Mouse (Mus musculus) liver, embryonic 13.5 days (tissue): ENCODE measurements around the gene Mrgpra4. TPM values are rescaled to one million over a fixed set of nuclear protein-coding genes. Genes with fewer than 3 reads are reported as not detected.

Source experiments
- ATAC-seq: fragments of 200-750 bp; cut with Nextera tagmentation; 2 replicates; pipeline ENCODE4 v1.8.0; 2017; ENCODE audit warnings: low read depth, mild to moderate bottlenecking, moderate number of reproducible peaks, moderate library complexity
- DNase-seq: peaks from one replicate; pipeline ENCODE4 v3.0.0; 2022
- H3K27ac ChIP-seq: fragments of 300-500 bp; sonication (generic); 2 replicates; pipeline ENCODE4 v1.5.1; 2015; ENCODE audit warnings: moderate library complexity, mild to moderate bottlenecking, inconsistent platforms
- H3K27me3 ChIP-seq: fragments of 300-500 bp; sonication (generic); 2 replicates; pipeline ENCODE4 v1.6.1; 2015; ENCODE audit warnings: mild to moderate bottlenecking, inconsistent platforms
- H3K36me3 ChIP-seq: fragments of 300-500 bp; sonication (generic); 2 replicates; pipeline ENCODE4 v1.6.1; 2015; ENCODE audit warnings: mild to moderate bottlenecking, inconsistent platforms
- H3K4me1 ChIP-seq: fragments of 300-500 bp; sonication (generic); replicated peaks from 2 replicates; pipeline ENCODE4 v1.6.1; 2015; ENCODE audit warnings: inconsistent platforms
- H3K4me2 ChIP-seq: fragments of 300-500 bp; sonication (generic); 2 replicates; pipeline ENCODE4 v1.6.1; 2015; ENCODE audit warnings: inconsistent platforms, mild to moderate bottlenecking, moderate library complexity
- H3K4me3 ChIP-seq: fragments of 300-500 bp; sonication (generic); replicated peaks from 2 replicates; pipeline ENCODE4 v1.5.1; 2015; ENCODE audit warnings: mild to moderate bottlenecking, inconsistent platforms
- H3K9ac ChIP-seq: fragments of 300-500 bp; sonication (generic); 2 replicates; pipeline ENCODE4 v1.6.1; 2015; ENCODE audit warnings: mild to moderate bottlenecking, inconsistent platforms
- H3K9me3 ChIP-seq: fragments of 300-500 bp; sonication (generic); replicated peaks from 2 replicates; pipeline ENCODE4 v1.6.1; 2016; ENCODE audit warnings: inconsistent platforms
- WGBS: fragments of 180-500 bp; shearing (Covaris S2); methylation state at CpG from one replicate; pipeline ENCODE4 v1.1.7; 2015; ENCODE audit not compliant: insufficient replicate concordance; 5-methylcytosine and 5-hydroxymethylcytosine counted together
- polyA plus RNA-seq: library from polyadenylated mRNA; unstranded; fragments of >200 nt; fragmentation: Nextera tagmentation; extraction: Ambion mirVana; gene quantifications from 2 replicates; pipeline ENCODE4 v1.2.1, GENCODE M21; 2015

Gene Mrgpra4
- polyA plus RNA-seq, result not detected in 2 replicates

GRCm38 (mm10) chr7:47981995-47982394, at the start of gene Mrgpra4:
Gene Mrgpra4 (minus strand): TSS chr7:47982095.
- Histone ChIP-seq H3K9ac (no peak within 1 kb of the TSS), H3K27me3 (no peaks in the 10 kb centered on the region), H3K4me1 (no peaks in the 10 kb centered on the region), H3K36me3 (no peaks in the 10 kb centered on the region), H3K9me3 (no peaks in the 10 kb centered on the region), H3K4me2 (no peak within 1 kb of the TSS), H3K27ac (no peak within 1 kb of the TSS), H3K4me3 (no peak within 1 kb of the TSS)
- ATAC-seq (no peak), DNase-seq (no peak)
- WGBS, result 47% methylated on average over 1 of the region's 1 CpGs

GRCm38 (mm10) chr7:48027497-48027896, 45.6 kb upstream of the Mrgpra4 start, which contains the start of gene Mrgprx1:
Gene Mrgprx1 (minus strand): TSS chr7:48027597.
- H3K4me1 ChIP-seq, result no peaks in the 10 kb centered on the region
- ATAC-seq (no peak), DNase-seq (no peak)
- H3K36me3 ChIP-seq, result no peaks in the 10 kb centered on the region
- H3K9ac ChIP-seq, result no peak within 1 kb of the TSS
- no peak within 1 kb of the TSS for H3K4me2 ChIP-seq
- 59% methylated on average over 3 of the region's 3 CpGs for WGBS
- no peaks in the 10 kb centered on the region for H3K27me3 ChIP-seq
- H3K27ac ChIP-seq, result no peak within 1 kb of the TSS
- H3K4me3 ChIP-seq, result no peak within 1 kb of the TSS
- no peaks in the 10 kb centered on the region for H3K9me3 ChIP-seq

GRCm38 (mm10) chr7:48017874-48018273, 36.0 kb upstream of the Mrgpra4 start:
- no peak overlapping the region for H3K9ac ChIP-seq
- no peaks in the 10 kb centered on the region for H3K27me3 ChIP-seq
- no peak overlapping the region for H3K27ac ChIP-seq
- no peaks in the 10 kb centered on the region for H3K9me3 ChIP-seq
- ATAC-seq, result no peak
- H3K36me3 ChIP-seq, result no peaks in the 10 kb centered on the region
- DNase-seq, result no peak
- no peaks in the 10 kb centered on the region for H3K4me1 ChIP-seq
- H3K4me2 ChIP-seq, result no peak overlapping the region
- no peak overlapping the region for H3K4me3 ChIP-seq
- 26% methylated on average over 2 of the region's 2 CpGs for WGBS

- Histone ChIP-seq H3K36me3 (no peaks in the 10 kb centered on the region), H3K9me3 (no peaks in the 10 kb centered on the region), H3K27ac (no peak overlapping the region), H3K27me3 (no peaks in the 10 kb centered on the region), H3K4me1 (no peaks in the 10 kb centered on the region), H3K4me3 (no peak overlapping the region), H3K9ac (no peak overlapping the region), H3K4me2 (no peak overlapping the region)
- ATAC-seq, result no peak
- 22% methylated on average over 3 of the region's 3 CpGs for WGBS
- no peak for DNase-seq
Measured at GRCm38 (mm10) chr7:47995689-47996088, 13.8 kb upstream of the Mrgpra4 start.

- H3K9ac ChIP-seq, result no peak overlapping the region
- ATAC-seq (no peak), DNase-seq (no peak)
- no peak overlapping the region for H3K27ac ChIP-seq
- no peaks in the 10 kb centered on the region for H3K4me1 ChIP-seq
- no peak overlapping the region for H3K4me2 ChIP-seq
- WGBS, result 38% methylated on average over 1 of the region's 1 CpGs
- no peak overlapping the region for H3K4me3 ChIP-seq
- no peaks in the 10 kb centered on the region for H3K36me3 ChIP-seq
- H3K9me3 ChIP-seq, result no peaks in the 10 kb centered on the region
- no peaks in the 10 kb centered on the region for H3K27me3 ChIP-seq
Measured at GRCm38 (mm10) chr7:47986752-47987151, 4.9 kb upstream of the Mrgpra4 start.

Other genes starting within 250 kb of the Mrgpra4 start
- gene Mrgprx1, start 45.5 kb upstream of the Mrgpra4 start, polyA plus RNA-seq, result not detected in 2 replicates
- gene Mrgprb5, start 186.9 kb upstream of the Mrgpra4 start, polyA plus RNA-seq, result not detected in 2 replicates
- gene Mrgprb4, start 217.2 kb upstream of the Mrgpra4 start, polyA plus RNA-seq, result not detected in 2 replicates